Mouse (Mus musculus): ENCODE measurements around the gene Col1a1. TPM values are rescaled to one million over a fixed set of nuclear protein-coding genes. Genes with fewer than 3 reads are reported as not detected.

Gene Col1a1
- total and polyA plus RNA-seq, 3 experiments, result 0.11 to 0.13 TPM; not detected in 1

- Histone ChIP-seq H3K9ac (ENCODE audit: insufficient read depth, low read depth) (no peak overlapping the region), H3K27ac (ENCODE audit: insufficient read depth, low read depth) (no peak overlapping the region), H3K9me3 (replicated peaks; ENCODE audit: low read length) (no peaks in the 10 kb centered on the region), H3K4me2 (ENCODE audit: insufficient read depth, low read depth, poor library complexity, severe bottlenecking) (no peak overlapping the region), H3K36me3 (replicated peaks in 1 of 2; ENCODE audit: control insufficient read depth in 1 of 2, insufficient read depth in 1 of 2, low read length in 1 of 2) (no peaks in the 10 kb centered on the region), H3K79me2 (replicated peaks; ENCODE audit: control insufficient read depth, extremely low read depth, insufficient read depth, poor library complexity, severe bottlenecking) (no peaks in the 10 kb centered on the region), H3K4me3 (replicated peaks in 1 of 3; ENCODE audit: low read depth in 2 of 3, low read length in 2 of 3, poor library complexity in 1 of 3) (no peak overlapping the region), H3K27me3 (replicated peaks) (peaks cover 99% of the 10 kb centered on the region), H3K4me1 (ENCODE audit: control insufficient read depth in 1 of 2, insufficient read depth in 2 of 2) (peaks cover 11 to 14% of the 10 kb centered on the region in 2 experiments)
- TF ChIP-seq ETS1 (conservative IDR thresholded peaks at IDR 0.05; ENCODE audit: low read depth, low read length) (no peak), CTCF (conservative IDR thresholded peaks at IDR 0.05 in 1 of 2, IDR thresholded peaks at IDR 0.05 in 1 of 2; ENCODE audit: low read depth in 2 of 2, low read length in 2 of 2) (no peak), ELF1 (IDR thresholded peaks at IDR 0.05; ENCODE audit: low read depth, low read length) (no peak), IRF4 (IDR thresholded peaks at IDR 0.05; ENCODE audit: low read depth, low read length) (no peak), MYC (IDR thresholded peaks at IDR 0.05; ENCODE audit: low read depth, low read length) (no peak), MAZ (IDR thresholded peaks at IDR 0.05; ENCODE audit: low read depth, low read length) (no peak), BHLHE40 (IDR thresholded peaks at IDR 0.05; ENCODE audit: low read depth, low read length) (no peak), MXI1 (IDR thresholded peaks at IDR 0.05; ENCODE audit: low read depth, low read length) (no peak), JUN (IDR thresholded peaks at IDR 0.05; ENCODE audit: insufficient read depth, low read depth, low read length) (no peak), NRF1 (IDR thresholded peaks at IDR 0.05; ENCODE audit: low read depth, low read length) (no peak), RAD21 (IDR thresholded peaks at IDR 0.05; ENCODE audit: low read depth, low read length) (no peak), ZMIZ1 (IDR thresholded peaks at IDR 0.05; ENCODE audit: low read depth, low read length) (no peak), KAT2A (IDR thresholded peaks at IDR 0.05; ENCODE audit: insufficient replicate concordance, low read length) (no peak), HCFC1 (IDR thresholded peaks at IDR 0.05; ENCODE audit: low read depth, low read length) (no peak), MAX (IDR thresholded peaks at IDR 0.05; ENCODE audit: low read length) (no peak), ZKSCAN1 (IDR thresholded peaks at IDR 0.05; ENCODE audit: borderline replicate concordance, low read depth, low read length) (no peak), JUND (conservative IDR thresholded peaks at IDR 0.05; ENCODE audit: low read depth, low read length) (no peak), SIN3A (IDR thresholded peaks at IDR 0.05; ENCODE audit: low read length) (no peak), CHD2 (IDR thresholded peaks at IDR 0.05; ENCODE audit: low read length) (no peak), NELFE (IDR thresholded peaks at IDR 0.05; ENCODE audit: low read depth, low read length) (no peak)
- dilution Hi-C loops (cut with MboI; ENCODE audit: extremely low pct_ligation_motif_present, extremely low pct_unique_long_range_greater_than_20kb, low sequenced_read_pairs) (no loop called here), in situ Hi-C loops (cut with MboI; ENCODE audit: low pct_ligation_motif_present, low pct_unique_long_range_greater_than_20kb, low sequenced_read_pairs) (no loop called here)
- no peak for DNase-seq (ENCODE audit: extremely low read depth)
Observed at GRCm38 (mm10) chr11:94943054-94943453, 7.0 kb downstream of the Col1a1 start.

DNA sequence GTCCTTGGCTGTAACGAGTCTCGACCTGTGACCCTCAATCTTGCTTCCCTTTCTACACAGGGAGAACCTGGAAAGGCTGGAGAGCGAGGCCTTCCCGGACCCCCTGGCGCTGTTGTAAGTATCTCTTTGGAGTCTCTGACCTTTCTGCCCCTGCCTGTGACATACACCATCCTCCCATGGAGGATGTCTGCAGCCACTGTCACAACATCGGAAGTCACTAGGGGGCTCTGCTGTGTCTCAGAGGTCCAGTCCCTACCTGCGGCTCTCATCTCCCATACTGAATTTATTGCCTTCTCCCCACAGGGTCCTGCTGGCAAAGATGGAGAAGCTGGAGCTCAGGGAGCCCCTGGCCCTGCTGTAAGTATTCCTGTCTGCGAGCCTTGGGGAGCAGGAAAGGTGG, 8.3 kb downstream of the Col1a1 start:
- H3K9me3 ChIP-seq (replicated peaks; ENCODE audit: low read length), result no peaks in the 10 kb centered on the region
- dilution Hi-C loops (cut with MboI; ENCODE audit: extremely low pct_ligation_motif_present, extremely low pct_unique_long_range_greater_than_20kb, low sequenced_read_pairs) (no loop called here), in situ Hi-C loops (cut with MboI; ENCODE audit: low pct_ligation_motif_present, low pct_unique_long_range_greater_than_20kb, low sequenced_read_pairs) (no loop called here)
- no peaks in the 10 kb centered on the region for H3K79me2 ChIP-seq (replicated peaks; ENCODE audit: control insufficient read depth, extremely low read depth, insufficient read depth, poor library complexity, severe bottlenecking)
- no peak overlapping the region for H3K9ac ChIP-seq (ENCODE audit: insufficient read depth, low read depth)
- H3K4me1 ChIP-seq (ENCODE audit: control insufficient read depth in 1 of 2, insufficient read depth in 2 of 2), result peaks cover 11 to 14% of the 10 kb centered on the region in 2 experiments
- TF ChIP-seq CTCF (conservative IDR thresholded peaks at IDR 0.05 in 1 of 2, IDR thresholded peaks at IDR 0.05 in 1 of 2; ENCODE audit: low read depth in 2 of 2, low read length in 2 of 2), result peak in 1 of 2 experiments; percentile 60; a peak in 2 of 4 replicates
- TF ChIP-seq MYC (IDR thresholded peaks at IDR 0.05; ENCODE audit: low read depth, low read length), result no peak
- TF ChIP-seq SMC3 (IDR thresholded peaks at IDR 0.05; ENCODE audit: low read depth, low read length), result peak; percentile 30; the same call in 1 of the 2 replicates
- H3K4me3 ChIP-seq (replicated peaks in 1 of 3; ENCODE audit: low read depth in 2 of 3, low read length in 2 of 3, poor library complexity in 1 of 3), result no peak overlapping the region
- peaks cover 99% of the 10 kb centered on the region for H3K27me3 ChIP-seq (replicated peaks)
- H3K36me3 ChIP-seq (replicated peaks in 1 of 2; ENCODE audit: control insufficient read depth in 1 of 2, insufficient read depth in 1 of 2, low read length in 1 of 2), result no peaks in the 10 kb centered on the region
- no peak overlapping the region for H3K4me2 ChIP-seq (ENCODE audit: insufficient read depth, low read depth, poor library complexity, severe bottlenecking)
- H3K27ac ChIP-seq (ENCODE audit: insufficient read depth, low read depth), result no peak overlapping the region
- DNase-seq (ENCODE audit: extremely low read depth), result no peak
